Mouse (Mus musculus) skeletal muscle tissue, postnatal 0 days (tissue): ENCODE results near the gene Vmn1r224. TPM values are rescaled to one million over a fixed set of nuclear protein-coding genes. Genes with fewer than 3 reads are reported as not detected.

ENCODE experiments used
- polyA plus RNA-seq: library from polyadenylated mRNA; unstranded; fragments of >200 nt; fragmentation: Nextera tagmentation; extraction: Ambion mirVana; gene quantifications from 2 replicates; pipeline ENCODE4 v1.2.1, GENCODE M21; 2015

The Vmn1r224 gene
- not detected in 2 replicates for polyA plus RNA-seq

GRCm38 (mm10) chr17:20413846-20414245 is at the start of gene Vmn1r224:
Gene Vmn1r224 (plus strand): TSS chr17:20414146.

Other genes starting within 250 kb of the Vmn1r224 start
- not detected in 2 replicates for gene Fpr-rs6, start 231.0 kb upstream of the Vmn1r224 start, polyA plus RNA-seq
- not detected in 2 replicates for gene Vmn2r105, start 179.1 kb upstream of the Vmn1r224 start, polyA plus RNA-seq
- gene Vmn2r106, start 128.6 kb upstream of the Vmn1r224 start, polyA plus RNA-seq = not detected in 2 replicates
- gene Vmn2r107, start 68.9 kb upstream of the Vmn1r224 start, polyA plus RNA-seq = not detected in 2 replicates
- not detected in 2 replicates for gene Vmn2r108, start 67.2 kb downstream of the Vmn1r224 start, polyA plus RNA-seq
- not detected in 2 replicates for gene Vmn1r225, start 84.0 kb downstream of the Vmn1r224 start, polyA plus RNA-seq
- not detected in 2 replicates for gene Vmn2r109, start 150.6 kb downstream of the Vmn1r224 start, polyA plus RNA-seq
- gene Vmn2r110, start 182.3 kb downstream of the Vmn1r224 start, polyA plus RNA-seq = not detected in 2 replicates
- gene Fpr-rs3, start 210.7 kb downstream of the Vmn1r224 start, polyA plus RNA-seq = not detected in 2 replicates